Mouse (Mus musculus) kidney, adult 2 months (tissue): Measurements from ENCODE around the gene Med26.

Source experiments
- CTCF ChIP-seq: fragments of 200-500 bp; conservative IDR thresholded peaks from 2 replicates; pipeline ENCODE4 v1.5.1; 2011; ENCODE audit warnings: low read depth, mild to moderate bottlenecking, control low read depth, low read length, moderate library complexity, mixed read lengths; ENCODE audit not compliant: insufficient read depth, insufficient read length
- POLR2A ChIP-seq: fragments of 200-500 bp; IDR thresholded peaks from one replicate; pipeline ENCODE4 v1.6.1; 2011; ENCODE audit warnings: low read depth, low read length, control low read depth

GRCm38 (mm10) chr8:72589286-72589685, 41.2 kb upstream of the Med26 start:
- TF ChIP-seq CTCF (no peak), POLR2A (no peak)
